Mouse (Mus musculus): ENCODE data around the gene C1qtnf3.

DNA sequence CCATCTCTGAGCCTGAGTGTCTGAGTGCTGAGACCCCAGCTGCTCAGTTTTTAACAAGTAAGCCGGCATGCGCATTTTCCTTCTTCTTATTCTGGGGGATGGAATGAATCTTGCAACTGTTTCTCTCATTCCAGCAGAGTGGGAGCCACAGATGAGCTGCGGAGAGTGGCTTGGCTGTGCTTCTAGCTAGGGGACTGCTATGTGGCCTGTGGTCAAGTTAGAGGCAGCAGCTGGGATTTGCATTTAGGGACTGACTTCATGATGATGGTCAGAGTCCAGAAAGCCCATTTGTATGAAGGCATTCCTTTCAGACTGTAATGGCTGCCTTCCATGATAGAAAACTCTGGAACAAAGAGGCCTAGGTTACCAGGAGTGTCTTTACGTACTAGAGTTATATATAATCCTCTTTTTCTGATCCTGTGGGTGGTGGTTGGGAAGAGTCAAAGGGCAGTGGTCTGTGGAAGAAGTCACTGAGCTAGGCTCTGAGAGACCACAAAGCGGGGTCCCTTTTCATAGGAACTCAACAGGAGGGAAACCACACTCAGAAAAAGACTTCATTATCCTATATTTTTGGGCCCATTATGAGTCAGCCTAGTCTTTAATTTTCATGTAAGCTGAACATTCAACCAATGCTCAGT, 23.4 kb upstream of the C1qtnf3 start:
- TF ChIP-seq CTCF (IDR thresholded peaks at IDR 0.05; ENCODE audit: low read depth, low read length) (no peak), POLR2A (IDR thresholded peaks at IDR 0.05; ENCODE audit: extremely low read depth, insufficient read depth, low read length) (no peak)
